Mouse (Mus musculus): ENCODE data around the gene S100a4. TPM values are rescaled to one million over a fixed set of nuclear protein-coding genes. Genes with fewer than 3 reads are reported as not detected.

S100a4 gene
- 12.5 and 15.1 TPM in 2 replicates for polyA plus RNA-seq (2015; fragmentation: Nextera tagmentation; extraction: Ambion mirVana)

GRCm38 (mm10) chr3:90603623-90604022, at the start of gene S100a4:
Gene S100a4, plus strand, starts transcription at chr3:90603771.
- Histone ChIP-seq H3K4me1 (ENCODE audit: control insufficient read depth, insufficient read depth, low read length) (peaks cover 37% of the 10 kb centered on the region), H3K9me3 (replicated peaks; ENCODE audit: control insufficient read depth, low read length) (no peaks in the 10 kb centered on the region), H3K36me3 (ENCODE audit: control insufficient read depth, insufficient read depth, low read length) (no peaks in the 10 kb centered on the region), H3K9ac (ENCODE audit: low read length) (no peak within 1 kb of the TSS; the same call in 1 of the 2 replicates), H3K4me3 (replicated peaks; ENCODE audit: low read length) (no peak within 1 kb of the TSS), H3K27ac (ENCODE audit: low read length) (peak within 1 kb of the TSS; percentile 89), H3K27me3 (ENCODE audit: control insufficient read depth, insufficient read depth, low read length) (no peaks in the 10 kb centered on the region), H3K4me2 (ENCODE audit: low read depth, low read length) (no peak within 1 kb of the TSS)
- 41% methylated on average over 3 of the region's 3 CpGs for WGBS
- no peak for ATAC-seq (ENCODE audit: insufficient read depth, low FRiP score)

GRCm38 (mm10) chr3:90555954-90556353, 47.6 kb upstream of the S100a4 start:
- Histone ChIP-seq H3K9me3 (replicated peaks; ENCODE audit: control insufficient read depth, low read length) (no peaks in the 10 kb centered on the region), H3K4me3 (replicated peaks; ENCODE audit: low read length) (no peak overlapping the region), H3K9ac (ENCODE audit: low read length) (no peak overlapping the region), H3K36me3 (ENCODE audit: control insufficient read depth, insufficient read depth, low read length) (no peaks in the 10 kb centered on the region), H3K4me1 (ENCODE audit: control insufficient read depth, insufficient read depth, low read length) (no peaks in the 10 kb centered on the region), H3K27ac (ENCODE audit: low read length) (no peak overlapping the region), H3K27me3 (ENCODE audit: control insufficient read depth, insufficient read depth, low read length) (no peaks in the 10 kb centered on the region), H3K4me2 (ENCODE audit: low read depth, low read length) (no peak overlapping the region)
- no peak for ATAC-seq (ENCODE audit: insufficient read depth, low FRiP score)
- WGBS, result 60% methylated on average over 5 of the region's 5 CpGs

GRCm38 (mm10) chr3:90560008-90560628, 43.5 kb upstream of the S100a4 start, which contains the start of gene S100a3:
Gene S100a3, plus strand, starts transcription at chr3:90560578.
- no peaks in the 10 kb centered on the region for H3K9me3 ChIP-seq (replicated peaks; ENCODE audit: control insufficient read depth, low read length)
- no peak within 1 kb of the TSS for H3K4me3 ChIP-seq (replicated peaks; ENCODE audit: low read length)
- H3K36me3 ChIP-seq (ENCODE audit: control insufficient read depth, insufficient read depth, low read length), result no peaks in the 10 kb centered on the region
- H3K4me2 ChIP-seq (ENCODE audit: low read depth, low read length), result no peak within 1 kb of the TSS
- WGBS, result 66% methylated on average over 6 of the region's 6 CpGs
- no peaks in the 10 kb centered on the region for H3K4me1 ChIP-seq (ENCODE audit: control insufficient read depth, insufficient read depth, low read length)
- no peak within 1 kb of the TSS for H3K27ac ChIP-seq (ENCODE audit: low read length)
- no peaks in the 10 kb centered on the region for H3K27me3 ChIP-seq (ENCODE audit: control insufficient read depth, insufficient read depth, low read length)
- no peak within 1 kb of the TSS for H3K9ac ChIP-seq (ENCODE audit: low read length)
- ATAC-seq (ENCODE audit: insufficient read depth, low FRiP score), result no peak

- H3K4me3 ChIP-seq (replicated peaks; ENCODE audit: low read length), result no peak overlapping the region
Observed at GRCm38 (mm10) chr3:90574691-90575090, 28.9 kb upstream of the S100a4 start.

GRCm38 (mm10) chr3:90575320-90575719, 28.3 kb upstream of the S100a4 start:
- WGBS, result 70% methylated on average over 3 of the region's 3 CpGs
- Histone ChIP-seq H3K9me3 (replicated peaks; ENCODE audit: control insufficient read depth, low read length) (no peaks in the 10 kb centered on the region), H3K36me3 (ENCODE audit: control insufficient read depth, insufficient read depth, low read length) (no peaks in the 10 kb centered on the region), H3K27ac (ENCODE audit: low read length) (peak overlapping the region; percentile 36), H3K4me1 (ENCODE audit: control insufficient read depth, insufficient read depth, low read length) (peaks cover 3% of the 10 kb centered on the region; the same call in 1 of the 2 replicates), H3K27me3 (ENCODE audit: control insufficient read depth, insufficient read depth, low read length) (no peaks in the 10 kb centered on the region), H3K4me3 (replicated peaks; ENCODE audit: low read length) (no peak overlapping the region), H3K9ac (ENCODE audit: low read length) (no peak overlapping the region), H3K4me2 (ENCODE audit: low read depth, low read length) (no peak overlapping the region)
- ATAC-seq (ENCODE audit: insufficient read depth, low FRiP score), result no peak

More at GRCm38 (mm10) chr3:90574691-90575090, 28.9 kb upstream of the S100a4 start:
- H3K36me3 ChIP-seq (ENCODE audit: control insufficient read depth, insufficient read depth, low read length), result no peaks in the 10 kb centered on the region
- peaks cover 3% of the 10 kb centered on the region; the same call in 1 of the 2 replicates for H3K4me1 ChIP-seq (ENCODE audit: control insufficient read depth, insufficient read depth, low read length)
- no peak overlapping the region for H3K4me2 ChIP-seq (ENCODE audit: low read depth, low read length)
- WGBS, result 77% methylated on average over 5 of the region's 5 CpGs
- peak overlapping the region; percentile 46; the same call in 1 of the 2 replicates for H3K27ac ChIP-seq (ENCODE audit: low read length)
- H3K27me3 ChIP-seq (ENCODE audit: control insufficient read depth, insufficient read depth, low read length), result no peaks in the 10 kb centered on the region
- no peak overlapping the region for H3K9ac ChIP-seq (ENCODE audit: low read length)
- H3K9me3 ChIP-seq (replicated peaks; ENCODE audit: control insufficient read depth, low read length), result no peaks in the 10 kb centered on the region
- ATAC-seq (ENCODE audit: insufficient read depth, low FRiP score), result no peak

GRCm38 (mm10) chr3:90576351-90577001, 27.1 kb upstream of the S100a4 start:
- ATAC-seq (ENCODE audit: insufficient read depth, low FRiP score), result no peak
- H3K4me2 ChIP-seq (ENCODE audit: low read depth, low read length), result no peak overlapping the region
- H3K27me3 ChIP-seq (ENCODE audit: control insufficient read depth, insufficient read depth, low read length), result no peaks in the 10 kb centered on the region
- no peak overlapping the region for H3K9ac ChIP-seq (ENCODE audit: low read length)
- no peak overlapping the region for H3K4me3 ChIP-seq (replicated peaks; ENCODE audit: low read length)
- no peaks in the 10 kb centered on the region for H3K9me3 ChIP-seq (replicated peaks; ENCODE audit: control insufficient read depth, low read length)
- no peaks in the 10 kb centered on the region for H3K36me3 ChIP-seq (ENCODE audit: control insufficient read depth, insufficient read depth, low read length)
- 69% methylated on average over 10 of the region's 10 CpGs for WGBS
- peak overlapping the region; percentile 50; the same call in 1 of the 2 replicates for H3K27ac ChIP-seq (ENCODE audit: low read length)
- H3K4me1 ChIP-seq (ENCODE audit: control insufficient read depth, insufficient read depth, low read length), result peaks cover 3% of the 10 kb centered on the region; the same call in 1 of the 2 replicates

GRCm38 (mm10) chr3:90579433-90579832, 24.1 kb upstream of the S100a4 start:
- Histone ChIP-seq H3K36me3 (ENCODE audit: control insufficient read depth, insufficient read depth, low read length) (no peaks in the 10 kb centered on the region), H3K9me3 (replicated peaks; ENCODE audit: control insufficient read depth, low read length) (no peaks in the 10 kb centered on the region), H3K4me1 (ENCODE audit: control insufficient read depth, insufficient read depth, low read length) (peaks cover 9% of the 10 kb centered on the region; the same call in 1 of the 2 replicates), H3K4me2 (ENCODE audit: low read depth, low read length) (no peak overlapping the region), H3K27ac (ENCODE audit: low read length) (no peak overlapping the region), H3K4me3 (replicated peaks; ENCODE audit: low read length) (no peak overlapping the region), H3K9ac (ENCODE audit: low read length) (no peak overlapping the region), H3K27me3 (ENCODE audit: control insufficient read depth, insufficient read depth, low read length) (no peaks in the 10 kb centered on the region)
- no peak for ATAC-seq (ENCODE audit: insufficient read depth, low FRiP score)
- WGBS, result 58% methylated on average over 7 of the region's 7 CpGs

- Histone ChIP-seq H3K27ac (ENCODE audit: low read length) (no peak overlapping the region), H3K9ac (ENCODE audit: low read length) (no peak overlapping the region), H3K4me2 (ENCODE audit: low read depth, low read length) (no peak overlapping the region), H3K9me3 (replicated peaks; ENCODE audit: control insufficient read depth, low read length) (no peaks in the 10 kb centered on the region), H3K36me3 (ENCODE audit: control insufficient read depth, insufficient read depth, low read length) (no peaks in the 10 kb centered on the region), H3K4me1 (ENCODE audit: control insufficient read depth, insufficient read depth, low read length) (0 out of 2 replicates have a peak, but pooled peaks cover 11% of the 10 kb centered on the region), H3K27me3 (ENCODE audit: control insufficient read depth, insufficient read depth, low read length) (no peaks in the 10 kb centered on the region), H3K4me3 (replicated peaks; ENCODE audit: low read length) (no peak overlapping the region)
- ATAC-seq (ENCODE audit: insufficient read depth, low FRiP score), result no peak
- 90% methylated on average over 5 of the region's 5 CpGs for WGBS
Observed at GRCm38 (mm10) chr3:90581141-90581540, 22.4 kb upstream of the S100a4 start.

GRCm38 (mm10) chr3:90582156-90582555, 21.4 kb upstream of the S100a4 start:
- ATAC-seq (ENCODE audit: insufficient read depth, low FRiP score), result no peak
- Histone ChIP-seq H3K9me3 (replicated peaks; ENCODE audit: control insufficient read depth, low read length) (no peaks in the 10 kb centered on the region), H3K27me3 (ENCODE audit: control insufficient read depth, insufficient read depth, low read length) (no peaks in the 10 kb centered on the region), H3K4me1 (ENCODE audit: control insufficient read depth, insufficient read depth, low read length) (peaks cover 11% of the 10 kb centered on the region; the same call in 1 of the 2 replicates), H3K4me3 (replicated peaks; ENCODE audit: low read length) (no peak overlapping the region), H3K27ac (ENCODE audit: low read length) (no peak overlapping the region), H3K9ac (ENCODE audit: low read length) (no peak overlapping the region), H3K4me2 (ENCODE audit: low read depth, low read length) (no peak overlapping the region), H3K36me3 (ENCODE audit: control insufficient read depth, insufficient read depth, low read length) (no peaks in the 10 kb centered on the region)
- WGBS, result 94% methylated on average over 1 of the region's 1 CpGs
